Mouse (Mus musculus): ENCODE data around the gene Spopl.

DNA sequence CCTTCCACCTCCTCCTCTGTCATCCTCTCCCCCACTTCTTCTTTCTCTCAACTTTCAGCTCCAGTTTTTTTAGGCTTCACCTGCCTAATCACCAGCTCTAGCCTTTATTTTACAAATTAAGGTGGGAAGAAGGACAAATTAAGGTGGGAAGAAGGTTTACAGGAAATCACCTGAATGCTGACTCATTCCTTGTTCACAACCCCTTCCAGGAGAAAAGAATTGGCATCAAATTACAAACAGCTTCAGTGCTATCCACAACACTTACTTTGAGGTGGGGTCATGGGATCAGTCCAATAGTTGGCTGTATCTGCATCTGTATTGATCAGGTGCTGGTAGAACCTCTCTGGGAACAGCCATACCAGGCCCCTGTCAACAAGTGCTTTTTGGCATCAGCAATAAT is 114.5 kb downstream of the Spopl start:
- TF ChIP-seq CTCF (IDR thresholded peaks at IDR 0.05; ENCODE audit: low read depth, low read length), result no peak
- TF ChIP-seq POLR2A (IDR thresholded peaks at IDR 0.05; ENCODE audit: extremely low read depth, insufficient read depth, low read length), result no peak

Measured in liver, adult 2 months (tissue).